Mouse (Mus musculus) embryonic facial prominence, embryonic 13.5 days (tissue): ENCODE measurements around the gene Srp54a. TPM values are rescaled to one million over a fixed set of nuclear protein-coding genes. Genes with fewer than 3 reads are reported as not detected.
"Not testable (repeated sequence)": the region's sequence is repeated elsewhere in the genome, so short reads cannot be mapped to it uniquely, and the experiment has no call there.

ENCODE experiments used
- ATAC-seq: fragments of 200-750 bp; cut with Nextera tagmentation; 2 replicates; pipeline ENCODE4 v1.8.0; 2017; ENCODE audit warnings: low read depth; ENCODE audit not compliant: insufficient number of reproducible peaks, insufficient read depth, low FRiP score, low TSS enrichment
- H3K27ac ChIP-seq: fragments of 300-500 bp; sonication (generic); 2 replicates; pipeline ENCODE4 v1.5.1; 2015; ENCODE audit warnings: moderate library complexity, mild to moderate bottlenecking, inconsistent platforms
- H3K27me3 ChIP-seq: fragments of 300-500 bp; sonication (generic); 2 replicates; pipeline ENCODE4 v1.6.1; 2015; ENCODE audit warnings: mild to moderate bottlenecking, inconsistent platforms
- H3K36me3 ChIP-seq: fragments of 300-500 bp; sonication (generic); 2 replicates; pipeline ENCODE4 v1.6.1; 2015; ENCODE audit warnings: mild to moderate bottlenecking, inconsistent platforms
- H3K4me1 ChIP-seq: fragments of 300-500 bp; sonication (generic); 2 replicates; pipeline ENCODE4 v1.6.1; 2015; ENCODE audit warnings: inconsistent platforms
- H3K4me2 ChIP-seq: fragments of 300-500 bp; sonication (generic); 2 replicates; pipeline ENCODE4 v1.6.1; 2015; ENCODE audit warnings: moderate library complexity, mild to moderate bottlenecking, inconsistent platforms
- H3K4me3 ChIP-seq: fragments of 300-500 bp; sonication (generic); 2 replicates; pipeline ENCODE4 v1.5.1; 2015; ENCODE audit warnings: mild to moderate bottlenecking, inconsistent platforms
- H3K9ac ChIP-seq: fragments of 300-500 bp; sonication (generic); 2 replicates; pipeline ENCODE4 v1.6.1; 2015; ENCODE audit warnings: mild to moderate bottlenecking, inconsistent platforms
- H3K9me3 ChIP-seq: fragments of 300-500 bp; sonication (generic); 2 replicates; pipeline ENCODE4 v1.6.1; 2016; ENCODE audit warnings: inconsistent platforms
- WGBS: fragments of 180-500 bp; shearing (Covaris S2); methylation state at CpG from one replicate; pipeline ENCODE4 v1.1.7; 2015; ENCODE audit warnings: mixed read lengths; 5-methylcytosine and 5-hydroxymethylcytosine counted together
- polyA plus RNA-seq: library from polyadenylated mRNA; unstranded; fragments of >200 nt; fragmentation: Nextera tagmentation; extraction: Ambion mirVana; gene quantifications from 2 replicates; pipeline ENCODE4 v1.2.1, GENCODE M21; 2015

Gene Srp54a
- polyA plus RNA-seq, 1 experiment from 2014 or later, result 160 TPM

GRCm38 (mm10) chr12:55061006-55061405, 19.1 kb upstream of the Srp54a start:
- Histone ChIP-seq H3K27me3 (no peaks in the 10 kb centered on the region), H3K4me1 (no peaks in the 10 kb centered on the region), H3K9me3 (no peaks in the 10 kb centered on the region), H3K4me2 (no peak overlapping the region), H3K4me3 (no peak overlapping the region), H3K36me3 (peaks cover 21% of the 10 kb centered on the region), H3K27ac (no peak overlapping the region), H3K9ac (no peak overlapping the region)
- no peak for ATAC-seq
- WGBS, result 66% methylated on average over 10 of the region's 10 CpGs

- peaks cover 13% of the 10 kb centered on the region for H3K36me3 ChIP-seq
- H3K27ac ChIP-seq, result no peak overlapping the region
- no peaks in the 10 kb centered on the region for H3K27me3 ChIP-seq
- no peaks in the 10 kb centered on the region for H3K9me3 ChIP-seq
- no peak overlapping the region for H3K4me2 ChIP-seq
- ATAC-seq, result no peak
- no peaks in the 10 kb centered on the region for H3K4me1 ChIP-seq
- H3K9ac ChIP-seq, result no peak overlapping the region
- 85% methylated on average over 1 of the region's 1 CpGs for WGBS
- no peak overlapping the region for H3K4me3 ChIP-seq
Observed at GRCm38 (mm10) chr12:55062141-55062540, 17.9 kb upstream of the Srp54a start.

GRCm38 (mm10) chr12:55072495-55072894, 7.6 kb upstream of the Srp54a start:
- H3K36me3 ChIP-seq, result peaks cover 4% of the 10 kb centered on the region; the same call in 1 of the 2 replicates
- H3K9ac ChIP-seq, result no peak overlapping the region
- WGBS, result 59% methylated on average over 4 of the region's 4 CpGs
- no peak overlapping the region for H3K27ac ChIP-seq
- no peak overlapping the region for H3K4me3 ChIP-seq
- ATAC-seq, result no peak
- H3K4me1 ChIP-seq, result 0 out of 2 replicates have a peak, but pooled peaks cover 3% of the 10 kb centered on the region
- H3K9me3 ChIP-seq, result no peaks in the 10 kb centered on the region
- H3K4me2 ChIP-seq, result no peak overlapping the region
- H3K27me3 ChIP-seq, result no peaks in the 10 kb centered on the region

- Histone ChIP-seq H3K36me3 (no peaks in the 10 kb centered on the region), H3K27me3 (no peaks in the 10 kb centered on the region), H3K4me1 (0 out of 2 replicates have a peak, but pooled peaks cover 3% of the 10 kb centered on the region), H3K4me3 (no peak overlapping the region), H3K27ac (no peak overlapping the region), H3K4me2 (no peak overlapping the region), H3K9me3 (no peaks in the 10 kb centered on the region), H3K9ac (no peak overlapping the region)
- WGBS, result 95% methylated on average over 7 of the region's 7 CpGs
- no peak for ATAC-seq
Observed at GRCm38 (mm10) chr12:55073686-55074085, 6.4 kb upstream of the Srp54a start.

- no peak for ATAC-seq
- WGBS, result 97% methylated on average over 2 of the region's 2 CpGs
- Histone ChIP-seq H3K4me3 (no peak overlapping the region), H3K4me2 (no peak overlapping the region), H3K27me3 (no peaks in the 10 kb centered on the region), H3K36me3 (no peaks in the 10 kb centered on the region), H3K9ac (no peak overlapping the region), H3K27ac (no peak overlapping the region), H3K4me1 (0 out of 2 replicates have a peak, but pooled peaks cover 3% of the 10 kb centered on the region), H3K9me3 (no peaks in the 10 kb centered on the region)
Observed at GRCm38 (mm10) chr12:55075296-55075695, 4.8 kb upstream of the Srp54a start.

GRCm38 (mm10) chr12:55078706-55079105, 1.4 kb upstream of the Srp54a start:
- WGBS, result 45% methylated on average over 2 of the region's 2 CpGs
- H3K9ac ChIP-seq, H3K4me1 ChIP-seq, H3K36me3 ChIP-seq, H3K27ac ChIP-seq, ATAC-seq, H3K9me3 ChIP-seq, H3K27me3 ChIP-seq: not testable (repeated sequence)
- Histone ChIP-seq H3K4me3 (peak overlapping the region; percentile 4; the same call in 1 of the 2 replicates), H3K4me2 (peak overlapping the region; percentile 63)

- H3K9me3 ChIP-seq, H3K36me3 ChIP-seq, H3K27me3 ChIP-seq, H3K4me1 ChIP-seq: not testable (repeated sequence)
- WGBS, result under 1% methylated on average over 25 of the region's 25 CpGs
- ATAC-seq, result peak; percentile 59
- Histone ChIP-seq H3K27ac (peak overlapping the region; percentile 90), H3K4me2 (peak overlapping the region; percentile 54), H3K4me3 (peak overlapping the region; percentile 68), H3K9ac (peak overlapping the region; percentile 81)
Observed at GRCm38 (mm10) chr12:55080601-55080942, 510 bp downstream of the Srp54a start.

- H3K27me3 ChIP-seq, H3K4me3 ChIP-seq, H3K27ac ChIP-seq, H3K36me3 ChIP-seq, H3K9me3 ChIP-seq, H3K4me2 ChIP-seq, H3K9ac ChIP-seq, H3K4me1 ChIP-seq, ATAC-seq: not testable (repeated sequence)
- 83% methylated on average over 2 of the region's 7 CpGs for WGBS
Observed at GRCm38 (mm10) chr12:55092127-55092526, 12.1 kb downstream of the Srp54a start.

GRCm38 (mm10) chr12:55112616-55113015, 32.6 kb downstream of the Srp54a start:
- H3K9ac ChIP-seq, ATAC-seq, H3K4me3 ChIP-seq, H3K36me3 ChIP-seq, H3K4me2 ChIP-seq, H3K27ac ChIP-seq, H3K4me1 ChIP-seq, H3K9me3 ChIP-seq, H3K27me3 ChIP-seq: not testable (repeated sequence)
- WGBS, result no CpG with 5 or more reads among the region's 7 CpGs

- H3K27ac ChIP-seq, H3K4me3 ChIP-seq, H3K36me3 ChIP-seq, H3K4me1 ChIP-seq, H3K4me2 ChIP-seq, H3K9me3 ChIP-seq, H3K9ac ChIP-seq, H3K27me3 ChIP-seq: not testable (repeated sequence)
- no CpG with 5 or more reads among the region's 40 CpGs for WGBS
- ATAC-seq, result peak; percentile 93
Observed at GRCm38 (mm10) chr12:55124242-55124641, 44.2 kb downstream of the Srp54a start, which contains the start of gene Fam177a. Gene Fam177a, plus strand, starts transcription at chr12:55124469.

GRCm38 (mm10) chr12:55124731-55125130, 44.7 kb downstream of the Srp54a start:
- not testable (repeated sequence) for H3K4me3 ChIP-seq, H3K9ac ChIP-seq, ATAC-seq, H3K4me2 ChIP-seq, H3K9me3 ChIP-seq, H3K4me1 ChIP-seq, H3K27ac ChIP-seq, H3K27me3 ChIP-seq, H3K36me3 ChIP-seq
- no CpG with 5 or more reads among the region's 18 CpGs for WGBS

- H3K9ac ChIP-seq, ATAC-seq, H3K9me3 ChIP-seq, H3K36me3 ChIP-seq, H3K27ac ChIP-seq, H3K27me3 ChIP-seq, H3K4me3 ChIP-seq, H3K4me2 ChIP-seq, H3K4me1 ChIP-seq: not testable (repeated sequence)
- no CpG with 5 or more reads among the region's 6 CpGs for WGBS
Observed at GRCm38 (mm10) chr12:55135540-55135939, 55.5 kb downstream of the Srp54a start.

- not testable (repeated sequence) for H3K27ac ChIP-seq, H3K9ac ChIP-seq, H3K4me1 ChIP-seq, ATAC-seq, H3K36me3 ChIP-seq, H3K4me3 ChIP-seq, H3K9me3 ChIP-seq, H3K4me2 ChIP-seq, H3K27me3 ChIP-seq
- WGBS, result no CpG with 5 or more reads among the region's 6 CpGs
Observed at GRCm38 (mm10) chr12:55137859-55138258, 57.8 kb downstream of the Srp54a start.
